Comparison of ENCODE assay signal across 26 mouse cellular contexts in the genomic region with DNA sequence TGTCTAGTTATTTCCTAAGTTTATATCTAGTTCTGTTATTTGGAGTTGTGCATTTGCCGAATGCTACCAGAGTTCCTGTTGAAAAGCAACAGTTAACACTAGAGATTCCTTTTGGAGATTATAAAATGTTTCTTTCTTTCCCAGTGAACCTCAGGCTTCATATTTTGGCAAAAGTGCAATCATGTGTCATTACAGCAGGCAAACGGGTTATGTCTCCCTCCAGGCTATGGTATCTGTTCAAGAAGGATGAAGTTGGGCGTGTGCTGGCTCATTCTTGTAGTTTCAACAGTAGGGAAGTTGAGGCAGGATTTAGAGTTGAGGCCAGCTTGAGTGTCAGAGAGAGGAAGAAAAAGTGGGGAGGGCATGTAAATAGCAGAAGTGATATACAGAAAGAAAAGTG. TPM values are rescaled to one million over a fixed set of nuclear protein-coding genes. Genes with fewer than 3 reads are reported as not detected.
A peak's percentile ranks its signal among the peaks of the same experiment; 100 is the strongest.
DNase-seq lines count a peak whose midpoint lies in the region; ATAC-seq and TF ChIP-seq lines count a peak whose summit lies in the region.
"Had no signal": no experiment of that assay in that cellular context is flagged by ENCODE, and none has a peak within 500 bp of the region (broad histone marks: within the 10 kb centered on the region; RNA-seq: fewer than 3 reads in every experiment).

No protein-coding gene starts in this region.

- no peak overlapping the region for H3K4me3 ChIP-seq in layer of hippocampus, adult 2 months
- H3K4me3 ChIP-seq in stomach, postnatal 0 days (ENCODE audit: low read depth, low read length), result no peak overlapping the region
- H3K4me3 ChIP-seq: erythroblast, embryonic 14.5 days; forebrain, embryonic 13.5 days; heart, embryonic 12.5 days; hindbrain, embryonic 12.5 days; liver, embryonic 12.5 days; midbrain, embryonic 15.5 days; neural tube, embryonic 13.5 days had no signal

- TF ChIP-seq EP300 in stomach, postnatal 0 days (optimal IDR thresholded peaks at IDR 0.05), result no peak

- DNase-seq in layer of hippocampus, adult 2 months (ENCODE audit: low spot score in 2 of 2), result no peak
- no peak for DNase-seq in layer of hippocampus, postnatal 25 days (ENCODE audit: extremely low spot score in 1 of 2, low spot score in 1 of 2)
- DNase-seq in adipocyte (ENCODE audit: low spot score), result peak; percentile 20
- DNase-seq in stomach, postnatal 0 days (ENCODE audit: low spot score), result no peak
- DNase-seq in left cerebral cortex, postnatal 14 days (ENCODE audit: low spot score in 2 of 2), result no peak
- no peak for DNase-seq in kidney, postnatal 10 days
- DNase-seq: cerebellum, adult 8-10 months; cerebellum, postnatal 36 days; gastrocnemius, postnatal 10 days; heart, adult 11 months; heart, postnatal 10 days; kidney, postnatal 36 days; lung, adult 2 months; lung, postnatal 14 days; thymus, adult 2 months; thymus, postnatal 4 days had no signal

- no peaks in the 10 kb centered on the region for H3K27me3 ChIP-seq in stomach, postnatal 0 days (ENCODE audit: control insufficient read depth, insufficient read depth, low read length)
- H3K27me3 ChIP-seq: forebrain, embryonic 13.5 days; heart, embryonic 12.5 days; hindbrain, embryonic 12.5 days; liver, embryonic 12.5 days; midbrain, embryonic 15.5 days; Patski had no signal

- 44% methylated on average over 3 of the region's 3 CpGs for WGBS in stomach, postnatal 0 days

- TF ChIP-seq CTCF in layer of hippocampus, adult 2 months (conservative IDR thresholded peaks at IDR 0.05), result no peak
- no peak for TF ChIP-seq CTCF in stomach, postnatal 0 days (IDR thresholded peaks at IDR 0.05; ENCODE audit: low read depth)

- peak; percentile 21; the same call in 1 of the 2 replicates for ATAC-seq in megakaryocyte, adult 5-6 weeks (ENCODE audit: poor library complexity, severe bottlenecking)
- no peak for ATAC-seq in stomach, postnatal 0 days (ENCODE audit: low FRiP score, low TSS enrichment)
- ATAC-seq: forebrain, embryonic 13.5 days; intestine, postnatal 0 days; liver, embryonic 12.5 days; midbrain, embryonic 15.5 days had no signal

- H3K9me3 ChIP-seq in stomach, postnatal 0 days (ENCODE audit: control insufficient read depth, low read length), result no peaks in the 10 kb centered on the region
- H3K9me3 ChIP-seq: forebrain, embryonic 13.5 days; heart, embryonic 12.5 days; hindbrain, embryonic 12.5 days; liver, embryonic 12.5 days; midbrain, embryonic 15.5 days; neural tube, embryonic 13.5 days had no signal

- no peaks in the 10 kb centered on the region for H3K36me3 ChIP-seq in stomach, postnatal 0 days (ENCODE audit: control insufficient read depth, insufficient read depth, low read length)
- H3K36me3 ChIP-seq: heart, embryonic 12.5 days; hindbrain, embryonic 12.5 days; liver, embryonic 12.5 days; midbrain, embryonic 15.5 days; neural tube, embryonic 13.5 days had no signal

- intact Hi-C loops in left cerebral cortex, postnatal 14 days (cut with DNase I), result no loop called here

- 0 out of 2 replicates have a peak overlapping the region, but pooled peaks have one; percentile 10 for H3K27ac ChIP-seq in layer of hippocampus, adult 2 months
- H3K27ac ChIP-seq in stomach, postnatal 0 days (replicated peaks), result peak overlapping the region; percentile 9; the same call in 1 of the 2 replicates
- H3K27ac ChIP-seq: forebrain, embryonic 13.5 days; hindbrain, embryonic 12.5 days; liver, embryonic 12.5 days; midbrain, embryonic 15.5 days; neural tube, embryonic 13.5 days had no signal

- no peaks in the 10 kb centered on the region for H3K4me1 ChIP-seq in stomach, postnatal 0 days (replicated peaks; ENCODE audit: control insufficient read depth, insufficient read depth)
- H3K4me1 ChIP-seq: heart, embryonic 12.5 days; liver, embryonic 12.5 days had no signal

- no peak overlapping the region for H3K4me2 ChIP-seq in stomach, postnatal 0 days (replicated peaks; ENCODE audit: low read depth)
- H3K4me2 ChIP-seq: forebrain, embryonic 13.5 days; heart, embryonic 12.5 days; hindbrain, embryonic 12.5 days; liver, embryonic 12.5 days; midbrain, embryonic 15.5 days; neural tube, embryonic 13.5 days had no signal

- no peak overlapping the region for H3K9ac ChIP-seq in stomach, postnatal 0 days (ENCODE audit: low read length)
- H3K9ac ChIP-seq: forebrain, embryonic 13.5 days; heart, embryonic 12.5 days; hindbrain, embryonic 12.5 days; liver, embryonic 12.5 days; midbrain, embryonic 15.5 days; neural tube, embryonic 13.5 days had no signal

RNA-seq across cellular contexts. Expression of gene Rab32, which starts 2.4 kb away (rescaled TPM):
- 1 to 10 TPM; 3.5 to 4.8 TPM for total RNA-seq in layer of hippocampus, adult 2 months (2021)
- total RNA-seq in layer of hippocampus, postnatal 25 days (2021), result 1 to 10 TPM; 2.9 TPM
- total RNA-seq in megakaryocyte, adult 5-6 weeks (2015), result 155 and 175 TPM in 2 replicates
- 108 and 111 TPM in 2 replicates for total RNA-seq in megakaryocyte, adult 5-6 weeks (2017)
- 20.1 and 20.8 TPM in 2 replicates for polyA plus RNA-seq in stomach, postnatal 0 days (2015; fragmentation: Nextera tagmentation; extraction: Ambion mirVana)
- 1 to 10 TPM; 1.6 to 1.7 TPM for total RNA-seq in left cerebral cortex, postnatal 14 days (2021)

Comparison
In these comparisons a context has a peak if more than half of its experiments do, and no peak if none do; other contexts are left out.
1. RNA of gene Rab32, which starts 2.4 kb away (total RNA-seq): 108 to 175 TPM in megakaryocyte, adult 5-6 weeks; 3.5 to 4.8 TPM in layer of hippocampus, adult 2 months, 2.9 TPM in layer of hippocampus, postnatal 25 days and 1.6 to 1.7 TPM in left cerebral cortex, postnatal 14 days; every median in the first group is over 10 times any median in the second.